Mouse (Mus musculus): ENCODE measurements at regions not wholly inside any gene's neighbourhood (a gene's known extent, or its start where the extent isn't known, plus 50 kb on each side); places are given as distances from the start of the nearest gene placed in this dataset.

- no peak for DNase-seq (ENCODE audit: low spot score)
- H3K4me1 ChIP-seq, result no peaks in the 10 kb centered on the region
- no peak overlapping the region for H3K4me3 ChIP-seq
- H3K27ac ChIP-seq, result no peak overlapping the region
- no peaks in the 10 kb centered on the region for H3K36me3 ChIP-seq
- H3K27me3 ChIP-seq (ENCODE audit: insufficient read depth, poor library complexity, severe bottlenecking), result no peaks in the 10 kb centered on the region
- 69% methylated on average over 3 of the region's 3 CpGs for WGBS
- no peaks in the 10 kb centered on the region for H3K9me3 ChIP-seq
Observed at GRCm38 (mm10) chr8:26591266-26591665, 385.9 kb upstream of the Zfp703 start.

- Histone ChIP-seq H3K27ac (no peak overlapping the region), H3K4me1 (no peaks in the 10 kb centered on the region), H3K9me3 (no peaks in the 10 kb centered on the region), H3K27me3 (ENCODE audit: insufficient read depth, poor library complexity, severe bottlenecking) (no peaks in the 10 kb centered on the region), H3K36me3 (no peaks in the 10 kb centered on the region), H3K4me3 (no peak overlapping the region)
- WGBS, result 72% methylated on average over 5 of the region's 5 CpGs
- DNase-seq (ENCODE audit: low spot score), result no peak
Observed at GRCm38 (mm10) chr8:26593536-26594368, 383.4 kb upstream of the Zfp703 start.

- no peak overlapping the region for H3K4me3 ChIP-seq
- H3K36me3 ChIP-seq, result no peaks in the 10 kb centered on the region
- no peak overlapping the region for H3K27ac ChIP-seq
- H3K4me1 ChIP-seq, result no peaks in the 10 kb centered on the region
- no peak for DNase-seq (ENCODE audit: low spot score)
- H3K27me3 ChIP-seq (ENCODE audit: insufficient read depth, poor library complexity, severe bottlenecking), result no peaks in the 10 kb centered on the region
- WGBS, result 73% methylated on average over 11 of the region's 11 CpGs
- no peaks in the 10 kb centered on the region for H3K9me3 ChIP-seq
Observed at GRCm38 (mm10) chr8:26594369-26594920, 382.7 kb upstream of the Zfp703 start.

- Histone ChIP-seq H3K36me3 (no peaks in the 10 kb centered on the region), H3K4me1 (no peaks in the 10 kb centered on the region), H3K9me3 (no peaks in the 10 kb centered on the region), H3K4me3 (no peak overlapping the region), H3K27me3 (ENCODE audit: insufficient read depth, poor library complexity, severe bottlenecking) (no peaks in the 10 kb centered on the region), H3K27ac (no peak overlapping the region)
- 89% methylated on average over 13 of the region's 13 CpGs for WGBS
- DNase-seq (ENCODE audit: low spot score), result no peak
Observed at GRCm38 (mm10) chr8:26595431-26596018, 381.6 kb upstream of the Zfp703 start.

- 56% methylated on average over 7 of the region's 7 CpGs for WGBS
- Histone ChIP-seq H3K27ac (no peak overlapping the region), H3K27me3 (ENCODE audit: insufficient read depth, poor library complexity, severe bottlenecking) (no peaks in the 10 kb centered on the region), H3K36me3 (no peaks in the 10 kb centered on the region), H3K4me1 (no peaks in the 10 kb centered on the region), H3K4me3 (no peak overlapping the region), H3K9me3 (no peaks in the 10 kb centered on the region)
- no peak for DNase-seq (ENCODE audit: low spot score)
Observed at GRCm38 (mm10) chr8:26596665-26597362, 380.3 kb upstream of the Zfp703 start.

- 78% methylated on average over 8 of the region's 8 CpGs for WGBS
- Histone ChIP-seq H3K9me3 (no peaks in the 10 kb centered on the region), H3K27me3 (ENCODE audit: insufficient read depth, poor library complexity, severe bottlenecking) (no peaks in the 10 kb centered on the region), H3K27ac (no peak overlapping the region), H3K4me1 (no peaks in the 10 kb centered on the region), H3K36me3 (no peaks in the 10 kb centered on the region), H3K4me3 (no peak overlapping the region)
- no peak for DNase-seq (ENCODE audit: low spot score)
Observed at GRCm38 (mm10) chr8:26598520-26598919, 378.6 kb upstream of the Zfp703 start.

- Histone ChIP-seq H3K27ac (no peak overlapping the region), H3K9me3 (no peaks in the 10 kb centered on the region), H3K4me3 (no peak overlapping the region), H3K27me3 (ENCODE audit: insufficient read depth, poor library complexity, severe bottlenecking) (no peaks in the 10 kb centered on the region), H3K36me3 (no peaks in the 10 kb centered on the region), H3K4me1 (no peaks in the 10 kb centered on the region)
- WGBS, result 86% methylated on average over 9 of the region's 9 CpGs
- DNase-seq (ENCODE audit: low spot score), result no peak
Observed at GRCm38 (mm10) chr8:26600127-26600526, 377.0 kb upstream of the Zfp703 start.

- no peak for DNase-seq (ENCODE audit: low spot score)
- no peaks in the 10 kb centered on the region for H3K36me3 ChIP-seq
- no peak overlapping the region for H3K27ac ChIP-seq
- no peaks in the 10 kb centered on the region for H3K4me1 ChIP-seq
- WGBS, result 43% methylated on average over 1 of the region's 1 CpGs
- no peak overlapping the region for H3K4me3 ChIP-seq
- H3K27me3 ChIP-seq (ENCODE audit: insufficient read depth, poor library complexity, severe bottlenecking), result no peaks in the 10 kb centered on the region
- H3K9me3 ChIP-seq, result no peaks in the 10 kb centered on the region
Observed at GRCm38 (mm10) chr8:26608001-26608400, 369.1 kb upstream of the Zfp703 start.

- no peaks in the 10 kb centered on the region for H3K4me1 ChIP-seq
- H3K27me3 ChIP-seq (ENCODE audit: insufficient read depth, poor library complexity, severe bottlenecking), result no peaks in the 10 kb centered on the region
- H3K27ac ChIP-seq, result no peak overlapping the region
- no peak for DNase-seq (ENCODE audit: low spot score)
- H3K36me3 ChIP-seq, result no peaks in the 10 kb centered on the region
- H3K9me3 ChIP-seq, result no peaks in the 10 kb centered on the region
- H3K4me3 ChIP-seq, result no peak overlapping the region
- 47% methylated on average over 3 of the region's 3 CpGs for WGBS
Observed at GRCm38 (mm10) chr8:26608588-26608987, 368.5 kb upstream of the Zfp703 start.

GRCm38 (mm10) chr8:26612153-26612552 is 365.0 kb upstream of the Zfp703 start:
- H3K4me3 ChIP-seq, result no peak overlapping the region
- H3K27me3 ChIP-seq (ENCODE audit: insufficient read depth, poor library complexity, severe bottlenecking), result no peaks in the 10 kb centered on the region
- no peak for DNase-seq (ENCODE audit: low spot score)
- no peaks in the 10 kb centered on the region for H3K4me1 ChIP-seq
- no peak overlapping the region for H3K27ac ChIP-seq
- no peaks in the 10 kb centered on the region for H3K36me3 ChIP-seq
- no peaks in the 10 kb centered on the region for H3K9me3 ChIP-seq

- no peak overlapping the region for H3K27ac ChIP-seq
- no peaks in the 10 kb centered on the region for H3K36me3 ChIP-seq
- 44% methylated on average over 12 of the region's 12 CpGs for WGBS
- peaks cover 11% of the 10 kb centered on the region for H3K4me1 ChIP-seq
- H3K27me3 ChIP-seq (ENCODE audit: insufficient read depth, poor library complexity, severe bottlenecking), result 0 out of 2 replicates have a peak, but pooled peaks cover 3% of the 10 kb centered on the region
- no peaks in the 10 kb centered on the region for H3K9me3 ChIP-seq
- DNase-seq (ENCODE audit: low spot score), result no peak
- H3K4me3 ChIP-seq, result no peak overlapping the region
Observed at GRCm38 (mm10) chr8:26622311-26623052, 354.6 kb upstream of the Zfp703 start.

- H3K4me3 ChIP-seq, result no peak overlapping the region
- H3K36me3 ChIP-seq, result no peaks in the 10 kb centered on the region
- no peak for DNase-seq (ENCODE audit: low spot score)
- H3K4me1 ChIP-seq, result peaks cover 14% of the 10 kb centered on the region
- 0 out of 2 replicates have a peak, but pooled peaks cover 3% of the 10 kb centered on the region for H3K27me3 ChIP-seq (ENCODE audit: insufficient read depth, poor library complexity, severe bottlenecking)
- no peak overlapping the region for H3K27ac ChIP-seq
- WGBS, result 83% methylated on average over 14 of the region's 14 CpGs
- H3K9me3 ChIP-seq, result no peaks in the 10 kb centered on the region
Observed at GRCm38 (mm10) chr8:26626186-26626585, 350.9 kb upstream of the Zfp703 start.

Measured in heart, embryonic 10.5 days (tissue).